Mouse (Mus musculus) CD4-positive, CD25-positive, alpha-beta regulatory T cell, adult 2 months (primary cell): ENCODE measurements around the gene Trim26.
"Not testable (repeated sequence)": the region's sequence is repeated elsewhere in the genome, so short reads cannot be mapped to it uniquely, and the experiment has no call there.

ENCODE experiments used
- DNase-seq: peaks from one replicate; pipeline ENCODE4 v3.0.0-alpha.2; 2012; ENCODE audit warnings: low read depth, low spot score

Trim26 gene

GRCm38 (mm10) chr17:36851627-36852026 is 14.7 kb downstream of the Trim26 start:
- no peak for DNase-seq

- DNase-seq, result no peak
Measured at GRCm38 (mm10) chr17:36855484-36855883, 18.6 kb downstream of the Trim26 start.

GRCm38 (mm10) chr17:36856236-36856635 is 19.3 kb downstream of the Trim26 start:
- DNase-seq, result no peak

GRCm38 (mm10) chr17:36858181-36858580 is 21.2 kb downstream of the Trim26 start:
- DNase-seq, result no peak

- DNase-seq, result no peak
Measured at GRCm38 (mm10) chr17:36861680-36862079, 24.7 kb downstream of the Trim26 start.

GRCm38 (mm10) chr17:36866719-36867527 is 30.0 kb downstream of the Trim26 start, which contains the start of gene Trim15:
Gene Trim15, minus strand, starts transcription at chr17:36867210.
- DNase-seq, result no peak

- DNase-seq, result no peak
Measured at GRCm38 (mm10) chr17:36868836-36869235, 31.9 kb downstream of the Trim26 start.

- no peak for DNase-seq
Measured at GRCm38 (mm10) chr17:36869284-36869954, 32.5 kb downstream of the Trim26 start, which contains the start of gene Trim10. Gene Trim10, plus strand, starts transcription at chr17:36869574.

- no peak for DNase-seq
Measured at GRCm38 (mm10) chr17:36869955-36870810, 33.2 kb downstream of the Trim26 start.

GRCm38 (mm10) chr17:36874636-36875035 is 37.7 kb downstream of the Trim26 start:
- DNase-seq, result no peak

GRCm38 (mm10) chr17:36883350-36883749 is 46.4 kb downstream of the Trim26 start:
- no peak for DNase-seq

GRCm38 (mm10) chr17:36885132-36885790 is 48.3 kb downstream of the Trim26 start:
- DNase-seq, result no peak

GRCm38 (mm10) chr17:36890073-36890903 is 53.4 kb downstream of the Trim26 start, which contains the start of gene Trim40:
Gene Trim40, minus strand, starts transcription at chr17:36890123.
- no peak for DNase-seq

- DNase-seq, result not testable (repeated sequence)
Measured at GRCm38 (mm10) chr17:36891496-36891895, 54.6 kb downstream of the Trim26 start.

- peak; percentile 73 for DNase-seq
Measured at GRCm38 (mm10) chr17:36892362-36892761, 55.4 kb downstream of the Trim26 start.

- no peak for DNase-seq
Measured at GRCm38 (mm10) chr17:36893387-36893786, 56.5 kb downstream of the Trim26 start.

GRCm38 (mm10) chr17:36896583-36896982 is 59.6 kb downstream of the Trim26 start:
- peak; percentile 43 for DNase-seq

GRCm38 (mm10) chr17:36897065-36897464 is 60.1 kb downstream of the Trim26 start:
- no peak for DNase-seq

- DNase-seq, result no peak
Measured at GRCm38 (mm10) chr17:36897552-36898205, 60.7 kb downstream of the Trim26 start, which contains the start of gene Trim31. Gene Trim31, plus strand, starts transcription at chr17:36898118.

GRCm38 (mm10) chr17:36899376-36899775 is 62.4 kb downstream of the Trim26 start:
- DNase-seq, result no peak
